Mouse (Mus musculus): ENCODE data around the gene Gkn1. TPM values are rescaled to one million over a fixed set of nuclear protein-coding genes. Genes with fewer than 3 reads are reported as not detected.
A peak's percentile ranks its signal among the peaks of the same experiment; 100 is the strongest.

The Gkn1 gene
- polyA plus RNA-seq, 2 experiments, result not detected

DNA sequence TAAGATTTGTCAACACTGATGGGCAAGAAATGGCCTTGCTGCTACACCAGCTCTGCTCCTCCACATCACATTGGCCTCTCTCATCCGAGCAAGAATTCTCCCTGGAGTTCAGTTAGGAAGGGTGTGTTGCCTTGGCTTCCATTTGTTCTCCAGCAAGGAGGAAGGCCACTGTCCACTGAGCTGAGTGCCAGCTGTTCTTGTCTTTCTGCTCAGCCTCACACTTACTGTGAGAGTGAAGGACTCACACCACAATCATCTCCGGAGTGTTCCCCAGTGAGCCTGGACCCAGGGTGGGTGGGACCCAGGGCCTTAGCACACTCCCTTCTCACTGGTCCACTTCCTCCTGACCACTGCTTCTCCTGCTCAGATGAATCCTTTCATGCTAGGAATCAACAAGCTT is 23.8 kb downstream of the Gkn1 start:
- Histone ChIP-seq H3K9ac (replicated peaks) (no peak overlapping the region), H3K4me3 (ENCODE audit: insufficient read depth in 1 of 2, low read depth in 2 of 2, low read length in 2 of 2) (no peak overlapping the region), H3K27ac (no peak overlapping the region), H3K9me3 (ENCODE audit: control insufficient read depth, low read length) (no peaks in the 10 kb centered on the region), H3K4me2 (ENCODE audit: low read depth) (no peak overlapping the region), H3K4me1 (replicated peaks; ENCODE audit: control insufficient read depth in 2 of 2, insufficient read depth in 2 of 2, low read length in 1 of 2) (no peaks in the 10 kb centered on the region), H3K36me3 (replicated peaks; ENCODE audit: control insufficient read depth, insufficient read depth, low read depth) (no peaks in the 10 kb centered on the region), H3K27me3 (ENCODE audit: control insufficient read depth, insufficient read depth, low read length) (no peaks in the 10 kb centered on the region)
- no peak for ATAC-seq (ENCODE audit: insufficient read depth)
- DNase-seq (ENCODE audit: low read depth in 3 of 3, low spot score in 3 of 3), result no peak
- TF ChIP-seq CTCF (IDR thresholded peaks at IDR 0.05; ENCODE audit: low read depth) (no peak), EP300 (IDR thresholded peaks at IDR 0.05; ENCODE audit: low read depth) (no peak)
- WGBS (ENCODE audit: insufficient replicate concordance), result 60% methylated on average over 2 of the region's 2 CpGs

DNA sequence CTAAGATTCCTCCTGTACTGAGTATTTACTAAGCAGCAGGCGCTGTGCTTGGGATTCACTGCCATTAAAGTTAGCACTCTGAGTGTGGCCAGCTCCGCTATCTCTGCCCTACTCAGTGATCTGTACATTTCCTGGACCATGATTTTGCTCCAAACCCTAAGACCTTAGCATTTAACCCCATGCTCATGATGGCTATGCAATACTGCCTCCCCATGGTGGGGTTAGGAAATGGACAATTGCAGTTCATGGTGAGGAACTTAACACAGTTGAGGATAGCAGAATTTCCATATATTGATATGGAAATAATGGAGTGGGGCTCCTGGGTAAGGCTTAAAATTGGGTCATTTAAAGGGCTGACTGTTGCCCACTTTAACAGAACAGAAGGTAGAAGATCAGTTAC is 27.4 kb downstream of the Gkn1 start:
- Histone ChIP-seq H3K4me1 (replicated peaks; ENCODE audit: control insufficient read depth in 2 of 2, insufficient read depth in 2 of 2, low read length in 1 of 2) (no peaks in the 10 kb centered on the region), H3K9me3 (ENCODE audit: control insufficient read depth, low read length) (no peaks in the 10 kb centered on the region), H3K9ac (replicated peaks) (no peak overlapping the region), H3K27ac (no peak overlapping the region), H3K27me3 (ENCODE audit: control insufficient read depth, insufficient read depth, low read length) (no peaks in the 10 kb centered on the region; the same call in 1 of the 2 replicates), H3K4me2 (ENCODE audit: low read depth) (no peak overlapping the region), H3K4me3 (ENCODE audit: insufficient read depth in 1 of 2, low read depth in 2 of 2, low read length in 2 of 2) (no peak overlapping the region), H3K36me3 (replicated peaks; ENCODE audit: control insufficient read depth, insufficient read depth, low read depth) (no peaks in the 10 kb centered on the region)
- DNase-seq (ENCODE audit: low read depth in 3 of 3, low spot score in 3 of 3) (peak in 1 of 3 experiments; percentile 16), ATAC-seq (ENCODE audit: insufficient read depth) (no peak)
- no peak for TF ChIP-seq EP300 (IDR thresholded peaks at IDR 0.05; ENCODE audit: low read depth)
- peak; percentile 67 for TF ChIP-seq CTCF (IDR thresholded peaks at IDR 0.05; ENCODE audit: low read depth)
- 53% methylated on average over 2 of the region's 2 CpGs for WGBS (ENCODE audit: insufficient replicate concordance)

DNA sequence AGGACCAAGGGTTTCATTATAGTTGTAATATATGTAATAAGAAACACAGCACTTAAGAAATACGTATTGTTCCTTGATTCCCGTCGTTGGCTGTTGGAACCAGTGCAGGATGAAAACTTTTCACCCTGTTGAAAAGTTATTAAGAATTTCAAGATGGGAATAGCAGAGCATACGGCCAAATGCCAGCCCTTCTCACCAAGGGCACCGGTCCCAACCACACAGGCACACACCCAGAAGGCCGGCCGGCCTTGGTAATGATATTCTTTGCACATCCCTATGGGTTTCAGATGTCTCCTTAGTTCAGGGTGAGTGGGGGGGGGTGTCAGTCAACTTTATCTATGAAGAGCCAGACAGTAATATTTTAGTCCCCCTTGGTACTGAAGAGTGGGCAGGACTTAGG is 32.1 kb downstream of the Gkn1 start:
- Histone ChIP-seq H3K36me3 (replicated peaks; ENCODE audit: control insufficient read depth, insufficient read depth, low read depth) (no peaks in the 10 kb centered on the region), H3K9ac (replicated peaks) (no peak overlapping the region), H3K4me1 (replicated peaks; ENCODE audit: control insufficient read depth in 2 of 2, insufficient read depth in 2 of 2, low read length in 1 of 2) (no peaks in the 10 kb centered on the region), H3K27ac (no peak overlapping the region), H3K4me3 (ENCODE audit: insufficient read depth in 1 of 2, low read depth in 2 of 2, low read length in 2 of 2) (no peak overlapping the region), H3K27me3 (ENCODE audit: control insufficient read depth, insufficient read depth, low read length) (no peaks in the 10 kb centered on the region; the same call in 1 of the 2 replicates), H3K4me2 (ENCODE audit: low read depth) (no peak overlapping the region), H3K9me3 (ENCODE audit: control insufficient read depth, low read length) (no peaks in the 10 kb centered on the region)
- TF ChIP-seq EP300 (IDR thresholded peaks at IDR 0.05; ENCODE audit: low read depth) (no peak), CTCF (IDR thresholded peaks at IDR 0.05; ENCODE audit: low read depth) (no peak)
- ATAC-seq (ENCODE audit: insufficient read depth) (no peak), DNase-seq (ENCODE audit: low read depth in 3 of 3, low spot score in 3 of 3) (no peak)
- 80% methylated on average over 7 of the region's 7 CpGs for WGBS (ENCODE audit: insufficient replicate concordance)

DNA sequence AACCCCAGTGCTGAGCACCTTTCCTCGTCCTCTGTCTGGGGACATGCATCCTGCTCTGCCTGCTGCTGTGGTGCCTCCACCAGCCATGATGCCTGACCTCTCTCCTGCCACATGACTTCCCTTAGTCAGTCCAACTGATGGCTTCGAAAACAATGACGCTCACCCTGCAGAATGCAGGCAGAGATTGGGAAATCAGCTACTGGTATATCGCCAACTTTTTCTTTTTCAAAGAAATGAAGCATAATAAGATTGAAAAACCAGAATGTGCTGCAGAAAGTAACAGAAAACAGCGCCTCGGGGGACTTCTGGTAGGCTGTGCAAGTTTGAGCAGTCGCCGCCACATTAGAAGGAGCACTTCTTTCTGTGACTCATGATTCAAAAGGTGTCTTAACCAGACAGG is 33.8 kb downstream of the Gkn1 start:
- Histone ChIP-seq H3K9me3 (ENCODE audit: control insufficient read depth, low read length) (no peaks in the 10 kb centered on the region), H3K4me3 (ENCODE audit: insufficient read depth in 1 of 2, low read depth in 2 of 2, low read length in 2 of 2) (no peak overlapping the region), H3K4me2 (ENCODE audit: low read depth) (no peak overlapping the region), H3K9ac (replicated peaks) (no peak overlapping the region), H3K27ac (no peak overlapping the region), H3K4me1 (replicated peaks; ENCODE audit: control insufficient read depth in 2 of 2, insufficient read depth in 2 of 2, low read length in 1 of 2) (no peaks in the 10 kb centered on the region), H3K27me3 (ENCODE audit: control insufficient read depth, insufficient read depth, low read length) (no peaks in the 10 kb centered on the region; the same call in 1 of the 2 replicates), H3K36me3 (replicated peaks; ENCODE audit: control insufficient read depth, insufficient read depth, low read depth) (no peaks in the 10 kb centered on the region)
- no peak for ATAC-seq (ENCODE audit: insufficient read depth)
- TF ChIP-seq EP300 (IDR thresholded peaks at IDR 0.05; ENCODE audit: low read depth), result no peak
- TF ChIP-seq CTCF (IDR thresholded peaks at IDR 0.05; ENCODE audit: low read depth), result no peak
- DNase-seq (ENCODE audit: low read depth in 3 of 3, low spot score in 3 of 3), result no peak
- 76% methylated on average over 8 of the region's 8 CpGs for WGBS (ENCODE audit: insufficient replicate concordance)

DNA sequence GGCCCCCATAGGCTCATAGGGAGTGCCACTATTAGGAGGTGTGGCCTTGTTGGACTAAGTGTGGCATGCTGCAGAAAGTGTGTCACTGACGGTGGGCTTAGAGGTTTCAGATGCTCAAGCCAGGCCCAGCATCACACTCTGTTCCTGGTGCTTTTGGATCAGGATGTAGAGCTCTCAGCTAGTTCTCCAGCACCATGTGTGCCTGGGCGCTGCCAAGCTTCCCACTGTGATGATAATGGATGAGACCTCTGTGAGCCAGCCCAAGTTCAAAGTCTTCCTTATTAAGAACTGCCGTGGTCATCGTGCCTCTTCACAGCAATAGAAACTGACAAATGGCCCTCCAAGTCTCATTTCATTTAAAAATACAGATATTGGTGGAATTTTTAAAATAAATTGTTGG is 38.0 kb downstream of the Gkn1 start:
- Histone ChIP-seq H3K4me1 (replicated peaks; ENCODE audit: control insufficient read depth in 2 of 2, insufficient read depth in 2 of 2, low read length in 1 of 2) (no peaks in the 10 kb centered on the region), H3K4me2 (ENCODE audit: low read depth) (no peak overlapping the region), H3K9me3 (ENCODE audit: control insufficient read depth, low read length) (no peaks in the 10 kb centered on the region), H3K27ac (no peak overlapping the region), H3K27me3 (ENCODE audit: control insufficient read depth, insufficient read depth, low read length) (no peaks in the 10 kb centered on the region), H3K9ac (replicated peaks) (no peak overlapping the region), H3K4me3 (ENCODE audit: insufficient read depth in 1 of 2, low read depth in 2 of 2, low read length in 2 of 2) (no peak overlapping the region), H3K36me3 (replicated peaks; ENCODE audit: control insufficient read depth, insufficient read depth, low read depth) (no peaks in the 10 kb centered on the region)
- DNase-seq (ENCODE audit: low read depth in 3 of 3, low spot score in 3 of 3), result no peak
- no peak for TF ChIP-seq CTCF (IDR thresholded peaks at IDR 0.05; ENCODE audit: low read depth)
- TF ChIP-seq EP300 (IDR thresholded peaks at IDR 0.05; ENCODE audit: low read depth), result no peak
- 53% methylated on average over 4 of the region's 4 CpGs for WGBS (ENCODE audit: insufficient replicate concordance)
- no peak for ATAC-seq (ENCODE audit: insufficient read depth)
